Mouse (Mus musculus): ENCODE measurements around the gene Gsk3b. TPM values are rescaled to one million over a fixed set of nuclear protein-coding genes. Genes with fewer than 3 reads are reported as not detected.

Gene Gsk3b
- polyA plus RNA-seq, 1 experiment from 2014 or later = 55.3 TPM

DNA sequence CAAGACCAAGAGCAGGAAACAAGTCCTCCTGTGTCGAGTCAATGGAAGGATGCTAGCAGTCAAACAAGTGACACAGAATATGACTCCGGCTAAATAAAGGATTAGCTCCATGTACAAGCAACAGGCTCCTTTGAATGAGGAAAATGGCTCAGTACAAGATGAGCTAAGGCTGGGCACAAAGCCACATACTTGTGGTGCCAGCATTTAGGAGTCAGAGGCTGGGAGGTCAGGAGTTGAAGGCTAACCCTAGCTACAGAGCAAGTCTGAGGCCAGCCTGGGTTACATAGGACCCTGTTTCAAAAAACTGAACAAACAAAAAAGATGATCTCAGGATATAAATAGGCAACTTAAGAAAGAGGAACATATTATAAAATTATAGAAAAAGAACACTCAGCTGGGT lies 201.3 kb downstream of the Gsk3b start:
- WGBS = 77% methylated on average over 2 of the region's 2 CpGs
- Histone ChIP-seq H3K4me1 (no peaks in the 10 kb centered on the region), H3K27me3 (no peaks in the 10 kb centered on the region), H3K4me3 (no peak overlapping the region), H3K27ac (no peak overlapping the region), H3K9me3 (no peaks in the 10 kb centered on the region), H3K36me3 (no peaks in the 10 kb centered on the region), H3K9ac (no peak overlapping the region), H3K4me2 (no peak overlapping the region)
- no peak for ATAC-seq (ENCODE audit: insufficient number of reproducible peaks, low FRiP score, low TSS enrichment, low read depth)

- no peak within 1 kb of the TSS for H3K9ac ChIP-seq
- H3K4me1 ChIP-seq = no peaks in the 10 kb centered on the region
- no peaks in the 10 kb centered on the region for H3K36me3 ChIP-seq
- no peak within 1 kb of the TSS for H3K4me3 ChIP-seq
- no peak for ATAC-seq (ENCODE audit: insufficient number of reproducible peaks, low FRiP score, low TSS enrichment, low read depth)
- 61% methylated on average over 7 of the region's 7 CpGs for WGBS
- H3K27ac ChIP-seq = no peak within 1 kb of the TSS
- H3K4me2 ChIP-seq = no peak within 1 kb of the TSS
- no peaks in the 10 kb centered on the region for H3K9me3 ChIP-seq
- H3K27me3 ChIP-seq = no peaks in the 10 kb centered on the region
Observed at GRCm38 (mm10) chr16:38294685-38295348, 206.0 kb downstream of the Gsk3b start, which contains the start of gene Nr1i2. Gene Nr1i2, minus strand, starts transcription at chr16:38294824.

- 41% methylated on average over 5 of the region's 5 CpGs for WGBS
- H3K9me3 ChIP-seq = no peaks in the 10 kb centered on the region
- H3K9ac ChIP-seq = no peak overlapping the region
- ATAC-seq (ENCODE audit: insufficient number of reproducible peaks, low FRiP score, low TSS enrichment, low read depth) = no peak
- no peaks in the 10 kb centered on the region for H3K36me3 ChIP-seq
- H3K27ac ChIP-seq = no peak overlapping the region
- H3K4me3 ChIP-seq = no peak overlapping the region
- no peak overlapping the region for H3K4me2 ChIP-seq
- H3K27me3 ChIP-seq = no peaks in the 10 kb centered on the region
- H3K4me1 ChIP-seq = no peaks in the 10 kb centered on the region
Observed at GRCm38 (mm10) chr16:38295349-38295930, 206.6 kb downstream of the Gsk3b start.

Other genes starting within 250 kb of the Gsk3b start
- gene Gm36028, start 227.9 kb upstream of the Gsk3b start, polyA plus RNA-seq (2015; fragmentation: Nextera tagmentation; extraction: Ambion mirVana) = not detected in 2 replicates
- gene Lrrc58, start 220.6 kb upstream of the Gsk3b start, polyA plus RNA-seq (2015; fragmentation: Nextera tagmentation; extraction: Ambion mirVana) = 48.4 and 53.1 TPM in 2 replicates
- 0.38 and 0.47 TPM in 2 replicates for gene Gpr156, start 172.5 kb upstream of the Gsk3b start, polyA plus RNA-seq (2015; fragmentation: Nextera tagmentation; extraction: Ambion mirVana)
- not detected in 2 replicates for gene Nr1i2, start 205.8 kb downstream of the Gsk3b start, polyA plus RNA-seq (2015; fragmentation: Nextera tagmentation; extraction: Ambion mirVana)

All from limb, embryonic 15.5 days (tissue).